Mouse (Mus musculus): ENCODE measurements around the gene Slc44a5.

- TF ChIP-seq CTCF (IDR thresholded peaks at IDR 0.05; ENCODE audit: low read depth) = no peak
- no peak for TF ChIP-seq EP300 (optimal IDR thresholded peaks at IDR 0.05)
Measured at GRCm38 (mm10) chr3:154149778-154150177, 176.5 kb downstream of the Slc44a5 start.
